Mouse (Mus musculus): ENCODE results near the gene Tssk2. TPM values are rescaled to one million over a fixed set of nuclear protein-coding genes. Genes with fewer than 3 reads are reported as not detected.

Tssk2 gene
- total RNA-seq, 2 experiments from 2014 or later, result not detected

GRCm38 (mm10) chr16:17949421-17949877 lies 51.0 kb downstream of the Tssk2 start:
- no peak for DNase-seq

Other genes with a start within 250 kb of the Tssk2 start
- gene Med15, start 165.7 kb upstream of the Tssk2 start, total RNA-seq (2021), result 10 to 100 TPM; 21.0 to 25.0 TPM
- gene Klhl22, start 139.0 kb upstream of the Tssk2 start, total RNA-seq (2021), result 10 to 100 TPM; 18.2 to 24.2 TPM
- 1 to 10 TPM; 4.8 TPM for gene Scarf2, start 101.4 kb upstream of the Tssk2 start, total RNA-seq (2021)
- not detected for gene B830017H08Rik, start 65.5 kb upstream of the Tssk2 start, total RNA-seq (2021)
- gene Car15, start 60.3 kb upstream of the Tssk2 start, total RNA-seq (2021), result 1 to 10 TPM; 1.7 to 2.1 TPM
- under 1 TPM; 0.27 to 0.33 TPM for gene Gm20518, start 7.0 kb upstream of the Tssk2 start, total RNA-seq (2021)
- under 1 TPM; 0.12 to 0.33 TPM for gene Tssk1, start 4.4 kb upstream of the Tssk2 start, total RNA-seq (2021)
- 10 to 100 TPM; 43.5 to 48.3 TPM for gene Dgcr2, start 75 bp upstream of the Tssk2 start, total RNA-seq (2021)
- 1 to 10 TPM; 8.6 TPM for gene Ess2, start 12.7 kb downstream of the Tssk2 start, total RNA-seq (2021)
- not detected for gene Gsc2, start 16.4 kb downstream of the Tssk2 start, total RNA-seq (2021)
- 10 to 100 TPM; 10.3 to 37.8 TPM for gene Slc25a1, start 29.6 kb downstream of the Tssk2 start, total RNA-seq (2021)
- not detected for gene Vpreb2, start 81.8 kb downstream of the Tssk2 start, total RNA-seq (2021)
- gene Dgcr6, start 154.2 kb downstream of the Tssk2 start, total RNA-seq (2021), result 10 to 100 TPM; 41.8 to 42.0 TPM
- gene Prodh, start 191.6 kb downstream of the Tssk2 start, total RNA-seq (2021), result 10 to 100 TPM; 12.3 to 17.9 TPM
- gene Rtn4r, start 229.0 kb downstream of the Tssk2 start, total RNA-seq (2021), result 1 to 10 TPM; 3.6 to 5.5 TPM